Mouse (Mus musculus) ovary, postnatal 10 days (tissue): ENCODE data around the gene Tmem131.

ENCODE experiments used
- DNase-seq: peaks from one replicate; pipeline ENCODE4 v3.0.0; 2022; ENCODE audit warnings: low spot score

Tmem131 gene

GRCm38 (mm10) chr1:36938348-36938747 lies 5.1 kb downstream of the Tmem131 start:
- no peak for DNase-seq

DNA sequence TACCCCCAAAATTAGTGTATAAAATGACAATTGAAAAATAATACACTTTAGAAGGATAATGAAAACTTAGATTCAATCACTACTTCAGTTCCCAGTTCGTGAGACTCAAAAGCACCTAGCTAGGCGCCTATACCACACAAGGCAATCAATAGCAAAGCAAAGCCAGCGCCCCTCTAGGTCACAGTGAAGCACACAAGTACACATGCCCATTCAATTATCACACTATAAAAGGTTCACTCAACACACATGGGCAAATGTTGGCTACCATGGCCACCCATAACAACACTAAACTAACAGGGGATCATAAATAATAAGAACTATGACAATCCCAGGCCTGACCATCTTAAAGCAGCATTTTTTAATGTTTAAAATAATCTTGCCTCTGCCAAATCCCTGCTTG lies 5.8 kb downstream of the Tmem131 start:
- no peak for DNase-seq

- DNase-seq, result no peak
These were observed 6.5 kb downstream of the Tmem131 start for GRCm38 (mm10) chr1:36937015-36937414.

DNA sequence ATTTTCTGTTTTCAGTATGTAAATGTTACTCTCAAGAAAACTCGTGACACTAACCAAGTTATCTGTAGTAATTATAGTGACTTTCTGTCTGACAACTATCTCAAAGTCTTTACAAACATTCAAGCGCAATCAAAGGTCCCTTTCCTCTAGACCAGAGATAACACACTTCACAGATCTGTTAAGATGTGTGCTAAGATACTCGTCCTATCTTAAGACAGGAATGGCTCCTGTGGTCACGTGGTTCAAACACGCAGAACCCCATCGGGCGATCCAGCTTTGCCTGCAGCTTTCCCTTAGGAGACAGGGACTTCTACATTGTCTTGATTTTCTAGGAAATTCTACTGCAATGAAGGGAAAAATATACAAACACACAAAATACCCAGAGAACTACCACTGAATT lies 6.9 kb downstream of the Tmem131 start:
- DNase-seq, result no peak

GRCm38 (mm10) chr1:36934778-36935177 lies 8.7 kb downstream of the Tmem131 start:
- no peak for DNase-seq

DNA sequence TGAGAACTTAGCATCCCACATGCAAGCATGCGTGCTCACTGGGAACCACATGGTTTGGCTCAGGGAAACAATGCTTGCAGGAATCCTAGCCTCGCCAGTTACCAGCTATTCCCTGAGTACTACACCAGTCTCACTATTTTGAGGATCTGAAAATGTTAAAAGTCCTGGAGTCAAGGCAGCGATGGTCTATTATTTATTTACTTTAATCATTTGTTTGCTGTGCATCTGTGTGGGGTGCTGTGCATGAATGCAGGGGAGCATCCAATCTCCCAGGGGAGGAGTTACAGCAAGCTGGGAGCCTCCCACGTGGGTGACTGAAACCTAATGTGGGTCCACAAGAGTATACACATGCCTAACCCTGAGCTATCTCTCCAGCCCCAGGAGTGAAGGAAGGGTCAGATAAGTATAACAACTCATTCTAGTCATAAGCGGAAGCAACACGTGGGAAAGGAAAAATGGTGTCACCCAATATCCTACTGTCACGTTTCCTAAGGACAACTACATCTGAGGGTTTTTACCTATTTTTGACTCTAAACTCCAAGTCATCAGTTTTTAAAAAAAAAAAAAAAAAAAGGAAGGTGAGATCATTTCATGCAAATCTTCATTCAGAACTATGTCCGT lies 9.4 kb downstream of the Tmem131 start:
- DNase-seq, result no peak

GRCm38 (mm10) chr1:36932231-36932630 lies 11.2 kb downstream of the Tmem131 start:
- DNase-seq, result no peak

DNA sequence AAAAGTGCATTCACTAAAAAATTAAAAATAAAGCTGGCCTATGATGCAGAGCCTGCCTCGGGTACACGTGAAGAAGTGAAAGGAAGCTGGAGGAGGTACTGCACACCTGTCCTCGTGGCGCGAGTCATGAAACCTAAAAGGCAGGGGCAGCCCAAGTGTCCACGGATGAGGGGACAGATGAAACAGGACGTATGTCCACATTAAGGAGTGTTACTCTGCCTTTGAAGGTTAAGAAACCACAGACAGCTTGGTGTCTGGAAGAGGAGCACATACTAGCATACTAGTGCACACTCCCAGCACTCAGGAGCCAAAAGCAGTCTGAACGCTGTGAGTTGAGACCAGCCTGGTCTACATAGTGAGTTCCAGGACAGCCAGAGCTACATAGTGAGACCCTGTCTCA lies 12.6 kb downstream of the Tmem131 start:
- no peak for DNase-seq

GRCm38 (mm10) chr1:36929996-36930395 lies 13.5 kb downstream of the Tmem131 start:
- no peak for DNase-seq

DNA sequence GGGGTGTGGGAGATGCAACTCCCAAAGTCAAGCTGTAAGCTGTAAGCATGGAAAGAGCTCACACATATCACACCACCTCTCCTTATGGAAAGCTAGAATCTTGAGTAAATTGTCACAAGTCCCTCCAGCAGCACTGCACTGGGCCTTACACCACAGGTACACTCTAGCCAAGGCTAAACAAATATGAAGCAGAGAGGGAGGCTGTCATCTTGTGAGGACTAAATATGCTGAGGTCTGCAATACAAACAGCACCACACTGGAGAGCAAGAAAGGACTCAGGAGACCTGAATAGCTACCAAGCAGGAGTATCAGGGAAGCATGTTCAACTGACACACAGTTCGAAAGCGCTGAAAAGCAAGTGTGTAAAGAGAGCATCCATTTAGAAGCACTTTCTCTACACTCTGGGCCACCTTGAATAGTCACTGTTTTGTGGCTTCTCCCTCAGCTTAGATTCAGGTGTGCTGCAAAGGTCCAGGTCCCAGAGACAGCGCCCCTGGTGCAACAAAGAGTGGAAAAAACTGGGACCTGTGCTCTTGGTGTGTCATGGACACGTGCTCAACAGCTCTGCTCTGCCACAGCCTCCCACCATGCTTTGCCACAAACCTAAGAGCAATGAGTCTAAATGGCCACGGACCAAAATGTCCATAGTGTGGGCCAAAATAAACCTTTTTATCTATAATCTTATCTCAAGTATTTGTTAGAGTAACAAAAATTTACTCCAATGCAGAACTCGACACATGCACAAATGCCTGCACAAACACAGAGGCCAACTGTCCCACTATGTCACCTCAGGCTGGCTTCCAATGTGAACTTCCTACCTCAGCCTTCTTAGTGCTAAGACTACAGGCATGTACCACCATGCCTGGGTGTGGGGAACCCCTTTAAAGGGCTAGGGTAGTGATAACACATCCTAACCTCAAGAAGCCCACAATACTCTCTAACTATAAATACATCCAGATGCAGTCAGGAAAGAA lies 14.8 kb downstream of the Tmem131 start:
- no peak for DNase-seq

DNA sequence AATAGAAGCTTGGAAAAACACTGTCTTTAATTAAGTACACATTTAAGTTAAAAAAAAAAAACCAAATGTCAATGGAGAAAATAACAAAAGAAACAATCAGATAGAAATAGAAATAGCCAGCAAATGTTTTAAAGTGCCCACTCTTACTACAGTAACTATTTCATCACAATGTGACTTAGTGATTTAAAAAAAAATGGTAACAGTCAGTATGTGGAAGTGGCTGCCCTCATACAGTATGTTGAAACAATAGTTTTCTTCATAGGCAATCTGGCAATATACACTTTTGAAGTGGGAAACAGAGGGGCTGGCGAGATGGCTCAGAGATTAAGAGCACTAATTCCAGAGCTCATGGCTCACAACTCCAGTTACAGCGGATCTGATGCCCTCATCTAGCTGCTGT lies 15.9 kb downstream of the Tmem131 start:
- DNase-seq, result no peak

DNA sequence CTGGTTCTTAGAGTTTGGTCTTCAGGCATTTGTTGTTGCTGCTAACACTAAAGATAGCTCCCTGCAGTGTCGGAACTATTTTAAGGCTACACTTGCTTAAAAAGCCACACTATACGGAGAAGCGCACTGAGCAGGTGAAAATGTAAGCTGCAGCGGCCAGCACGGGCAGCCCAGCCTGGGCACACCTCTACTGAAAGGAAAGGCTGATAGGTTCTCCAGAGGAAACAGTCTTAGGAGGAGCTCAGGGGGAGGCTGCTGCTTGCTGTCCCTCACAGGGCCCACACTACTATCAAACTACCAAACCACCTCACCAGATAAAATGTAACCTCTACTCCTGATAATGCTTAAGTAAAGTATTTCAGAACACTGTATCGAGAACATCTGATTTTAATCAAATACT lies 16.7 kb downstream of the Tmem131 start:
- DNase-seq, result no peak

DNA sequence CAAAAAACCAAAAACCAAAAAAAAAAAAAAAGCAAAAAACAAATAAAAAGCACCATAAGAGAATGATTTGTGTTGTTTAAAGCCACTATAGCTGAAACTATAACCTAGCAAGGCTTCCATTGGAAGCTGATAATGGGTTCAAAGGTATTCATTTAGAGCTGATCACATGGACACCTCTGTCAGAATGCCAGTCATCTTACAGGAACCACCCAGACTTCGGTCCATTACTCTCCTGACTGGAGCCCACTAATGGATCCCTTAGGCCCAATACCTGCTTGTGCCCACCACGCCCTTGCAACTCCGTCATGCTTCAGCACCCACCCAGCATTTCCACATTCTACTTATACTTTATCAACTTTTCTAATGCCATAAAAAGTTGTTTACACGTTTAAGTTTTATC lies 17.2 kb downstream of the Tmem131 start:
- DNase-seq, result no peak

DNA sequence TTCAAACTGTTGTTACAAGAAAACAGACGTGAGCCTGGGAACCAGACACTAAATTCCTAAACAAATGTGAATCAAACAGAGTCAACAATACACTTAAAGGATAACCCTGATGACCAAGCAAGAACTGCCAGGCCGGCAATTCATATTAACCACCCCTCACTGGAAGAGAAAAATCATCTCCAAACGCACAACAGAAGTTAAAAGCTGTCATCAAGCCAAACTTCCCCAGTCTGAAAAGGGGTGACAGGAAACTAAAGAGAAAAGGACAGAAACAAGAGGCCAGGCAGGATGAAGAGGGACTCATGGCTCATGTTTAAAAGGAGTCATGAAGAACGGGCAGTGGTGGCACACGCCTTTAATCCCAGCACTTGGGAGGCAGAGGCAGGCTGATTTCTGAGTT lies 17.7 kb downstream of the Tmem131 start:
- no peak for DNase-seq

DNA sequence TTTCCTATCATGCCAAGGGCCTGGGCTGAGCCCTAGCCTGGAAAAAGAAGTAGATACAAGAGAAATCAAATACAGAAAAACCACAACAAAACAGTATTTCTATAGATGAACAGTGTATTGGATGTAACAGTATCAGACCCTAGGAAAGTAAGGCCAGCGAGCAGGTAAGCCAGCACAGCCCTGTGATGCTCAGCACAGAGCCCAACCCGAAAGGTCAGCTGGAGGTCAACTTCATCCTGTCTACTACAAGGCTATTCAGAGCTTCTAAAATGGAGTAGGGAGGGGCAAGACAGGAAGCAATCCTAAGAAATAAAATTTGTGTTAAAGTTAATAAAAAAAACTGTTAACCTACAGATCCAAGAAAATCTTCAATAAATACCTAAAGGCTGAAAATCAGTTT lies 18.6 kb downstream of the Tmem131 start:
- DNase-seq, result no peak

DNA sequence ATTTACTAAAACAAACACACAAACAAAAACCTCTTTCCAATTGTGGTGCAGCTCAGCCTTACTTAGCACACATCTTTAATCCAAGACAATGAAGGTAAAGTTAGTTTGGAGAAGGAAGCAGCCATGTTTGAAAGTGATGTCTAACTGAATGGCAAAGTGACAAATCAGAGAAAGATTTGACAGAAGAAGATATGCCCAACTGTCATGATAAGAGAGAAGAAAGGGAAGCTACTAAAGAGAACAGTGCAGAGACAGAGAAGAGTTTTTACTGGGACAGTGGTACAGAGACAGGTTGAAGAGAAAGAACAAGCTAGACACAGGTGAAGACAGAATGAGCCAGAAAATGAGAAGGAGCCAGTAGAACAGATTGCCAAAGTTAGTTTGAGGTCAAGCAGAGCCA lies 19.6 kb downstream of the Tmem131 start:
- no peak for DNase-seq

GRCm38 (mm10) chr1:36922623-36923421 lies 20.6 kb downstream of the Tmem131 start:
- DNase-seq, result no peak

GRCm38 (mm10) chr1:36921614-36922393 lies 21.7 kb downstream of the Tmem131 start:
- no peak for DNase-seq

DNA sequence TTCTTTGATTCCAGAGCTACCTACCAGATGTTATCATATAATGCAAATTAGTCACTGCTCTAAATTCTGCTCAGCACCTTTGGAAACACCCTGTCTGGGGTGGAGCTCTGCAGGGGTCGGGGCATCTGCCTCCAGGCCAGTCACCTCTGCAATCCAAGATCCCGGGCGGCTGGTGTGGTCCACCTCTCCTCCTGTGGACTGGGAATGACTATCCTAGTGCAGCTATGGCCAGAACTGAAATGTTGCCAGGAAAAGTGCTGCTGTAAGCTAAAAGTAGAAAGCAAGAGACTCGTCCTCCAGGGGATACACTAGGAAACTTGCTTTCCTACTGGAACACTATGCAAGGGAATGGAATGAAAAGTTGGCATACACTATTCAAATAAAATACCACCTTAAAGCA lies 22.7 kb downstream of the Tmem131 start:
- no peak for DNase-seq

DNA sequence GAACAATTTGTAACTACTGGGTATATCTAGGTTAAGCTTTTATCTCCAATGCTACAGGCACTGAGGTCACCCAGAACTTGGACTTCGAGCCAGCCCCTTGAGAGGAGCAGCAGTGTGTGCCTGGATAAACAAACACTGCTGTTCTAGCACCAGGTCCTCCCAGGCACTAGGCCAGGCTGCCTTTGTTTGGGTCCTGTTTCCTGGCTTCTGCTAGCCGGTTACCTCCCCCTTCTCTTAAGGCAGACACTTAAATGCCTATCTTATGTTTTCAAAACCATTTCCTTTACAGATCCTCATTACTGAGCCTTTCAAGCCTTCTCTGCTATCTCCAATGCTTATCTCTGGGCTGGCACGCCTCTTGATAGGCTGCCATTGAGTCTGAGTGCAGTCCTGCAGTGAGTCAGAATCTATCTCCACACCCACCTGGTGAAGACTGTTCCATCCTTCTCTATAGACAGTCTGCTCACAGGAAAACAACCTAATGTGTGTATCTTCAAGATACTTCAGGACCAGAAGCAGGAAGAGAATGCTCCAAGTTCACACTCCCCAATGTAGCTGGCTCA lies 23.2 kb downstream of the Tmem131 start:
- peak; percentile 18 for DNase-seq

GRCm38 (mm10) chr1:36919728-36920127 lies 23.7 kb downstream of the Tmem131 start:
- DNase-seq, result no peak

- no peak for DNase-seq
These were observed 26.0 kb downstream of the Tmem131 start for GRCm38 (mm10) chr1:36917423-36917822.
